Mouse (Mus musculus) limb, embryonic 15.5 days (tissue): ENCODE data around the gene Plpp3. TPM values are rescaled to one million over a fixed set of nuclear protein-coding genes. Genes with fewer than 3 reads are reported as not detected.

Experiments used
- ATAC-seq: fragments of 200-750 bp; cut with Nextera tagmentation; 2 replicates; pipeline ENCODE4 v1.8.0; 2017; ENCODE audit warnings: low read depth, moderate TSS enrichment; ENCODE audit not compliant: insufficient number of reproducible peaks, low FRiP score, low TSS enrichment
- H3K27ac ChIP-seq: fragments of 300-500 bp; sonication (generic); 2 replicates; pipeline ENCODE4 v1.5.1; 2015; ENCODE audit warnings: moderate library complexity, mild to moderate bottlenecking, inconsistent platforms
- H3K27me3 ChIP-seq: fragments of 300-500 bp; sonication (generic); 2 replicates; pipeline ENCODE4 v1.6.1; 2015; ENCODE audit warnings: inconsistent platforms
- H3K36me3 ChIP-seq: fragments of 300-500 bp; sonication (generic); 2 replicates; pipeline ENCODE4 v1.6.1; 2015; ENCODE audit warnings: inconsistent platforms
- H3K4me1 ChIP-seq: fragments of 300-500 bp; sonication (generic); 2 replicates; pipeline ENCODE4 v1.6.1; 2015; ENCODE audit warnings: inconsistent platforms
- H3K4me2 ChIP-seq: fragments of 300-500 bp; sonication (generic); 2 replicates; pipeline ENCODE4 v1.6.1; 2015; ENCODE audit warnings: mild to moderate bottlenecking, inconsistent platforms
- H3K4me3 ChIP-seq: fragments of 300-500 bp; sonication (generic); 2 replicates; pipeline ENCODE4 v1.5.1; 2015; ENCODE audit warnings: mild to moderate bottlenecking, inconsistent platforms
- H3K9ac ChIP-seq: fragments of 300-500 bp; sonication (generic); 2 replicates; pipeline ENCODE4 v1.6.1; 2015; ENCODE audit warnings: inconsistent platforms
- H3K9me3 ChIP-seq: fragments of 300-500 bp; sonication (generic); 2 replicates; pipeline ENCODE4 v1.6.1; 2016; ENCODE audit warnings: inconsistent platforms
- WGBS: fragments of 180-500 bp; shearing (Covaris S2); methylation state at CpG from one replicate; pipeline ENCODE4 v1.1.7; 2015; 5-methylcytosine and 5-hydroxymethylcytosine counted together
- polyA plus RNA-seq: library from polyadenylated mRNA; unstranded; fragments of >200 nt; fragmentation: Nextera tagmentation; extraction: Ambion mirVana; gene quantifications from 2 replicates; pipeline ENCODE4 v1.2.1, GENCODE M21; 2015

Gene Plpp3
- polyA plus RNA-seq, 1 experiment from 2014 or later: 143 TPM

GRCm38 (mm10) chr4:105225512-105225911 lies 68.4 kb downstream of the Plpp3 start:
- Histone ChIP-seq H3K4me3 (no peak overlapping the region), H3K27me3 (no peaks in the 10 kb centered on the region), H3K36me3 (peaks cover 94% of the 10 kb centered on the region), H3K27ac (no peak overlapping the region; the same call in 1 of the 2 replicates), H3K4me2 (no peak overlapping the region), H3K4me1 (0 out of 2 replicates have a peak, but pooled peaks cover 2% of the 10 kb centered on the region), H3K9me3 (no peaks in the 10 kb centered on the region), H3K9ac (no peak overlapping the region)
- 70% methylated on average over 2 of the region's 2 CpGs for WGBS
- no peak for ATAC-seq

- Histone ChIP-seq H3K36me3 (peaks cover 94% of the 10 kb centered on the region), H3K4me2 (no peak overlapping the region), H3K4me1 (0 out of 2 replicates have a peak, but pooled peaks cover 2% of the 10 kb centered on the region), H3K4me3 (no peak overlapping the region), H3K27me3 (no peaks in the 10 kb centered on the region), H3K27ac (no peak overlapping the region), H3K9ac (no peak overlapping the region), H3K9me3 (no peaks in the 10 kb centered on the region)
- no peak for ATAC-seq
- 70% methylated on average over 6 of the region's 6 CpGs for WGBS
Observed at GRCm38 (mm10) chr4:105226351-105226750, 69.2 kb downstream of the Plpp3 start.

- H3K27me3 ChIP-seq: no peaks in the 10 kb centered on the region
- 92% methylated on average over 8 of the region's 8 CpGs for WGBS
- no peak for ATAC-seq
- no peaks in the 10 kb centered on the region for H3K9me3 ChIP-seq
- no peak overlapping the region for H3K4me3 ChIP-seq
- peaks cover 73% of the 10 kb centered on the region for H3K36me3 ChIP-seq
- no peak overlapping the region for H3K4me2 ChIP-seq
- no peak overlapping the region for H3K9ac ChIP-seq
- H3K4me1 ChIP-seq: no peaks in the 10 kb centered on the region
- H3K27ac ChIP-seq: no peak overlapping the region
Observed at GRCm38 (mm10) chr4:105230127-105230526, 73.0 kb downstream of the Plpp3 start.

GRCm38 (mm10) chr4:105240233-105240632 lies 83.1 kb downstream of the Plpp3 start:
- 82% methylated on average over 7 of the region's 7 CpGs for WGBS
- Histone ChIP-seq H3K4me2 (no peak overlapping the region), H3K27ac (no peak overlapping the region)

GRCm38 (mm10) chr4:105244931-105245330 lies 87.8 kb downstream of the Plpp3 start:
- Histone ChIP-seq H3K4me1 (peaks cover 9% of the 10 kb centered on the region), H3K4me2 (peak overlapping the region; percentile 65; the same call in 1 of the 2 replicates), H3K9ac (no peak overlapping the region), H3K4me3 (no peak overlapping the region; the same call in 1 of the 2 replicates), H3K9me3 (no peaks in the 10 kb centered on the region), H3K27ac (no peak overlapping the region), H3K27me3 (no peaks in the 10 kb centered on the region), H3K36me3 (no peaks in the 10 kb centered on the region)
- no peak for ATAC-seq
- WGBS: 69% methylated on average over 10 of the region's 10 CpGs

More at GRCm38 (mm10) chr4:105240233-105240632, 83.1 kb downstream of the Plpp3 start:
- H3K9me3 ChIP-seq: no peaks in the 10 kb centered on the region
- H3K4me3 ChIP-seq: no peak overlapping the region
- no peak for ATAC-seq
- no peak overlapping the region for H3K9ac ChIP-seq
- no peaks in the 10 kb centered on the region for H3K36me3 ChIP-seq
- peaks cover 3% of the 10 kb centered on the region for H3K4me1 ChIP-seq
- H3K27me3 ChIP-seq: no peaks in the 10 kb centered on the region

- H3K27me3 ChIP-seq: no peaks in the 10 kb centered on the region
- H3K9ac ChIP-seq: peak overlapping the region; percentile 37; the same call in 1 of the 2 replicates
- peak overlapping the region; percentile 30 for H3K4me3 ChIP-seq
- no peaks in the 10 kb centered on the region for H3K36me3 ChIP-seq
- 0 out of 2 replicates have a peak, but pooled peaks have one; percentile 32 for ATAC-seq
- peak overlapping the region; percentile 65 for H3K4me2 ChIP-seq
- H3K9me3 ChIP-seq: no peaks in the 10 kb centered on the region
- peaks cover 9% of the 10 kb centered on the region for H3K4me1 ChIP-seq
- 4% methylated on average over 18 of the region's 18 CpGs for WGBS
- peak overlapping the region; percentile 35; the same call in 1 of the 2 replicates for H3K27ac ChIP-seq
Observed at GRCm38 (mm10) chr4:105245479-105245944, 88.4 kb downstream of the Plpp3 start.

GRCm38 (mm10) chr4:105246331-105246730 lies 89.2 kb downstream of the Plpp3 start:
- ATAC-seq: no peak
- no peak overlapping the region for H3K4me3 ChIP-seq
- whole genome bisulfite sequencing: 83% methylated on average over 7 of the region's 7 CpGs

GRCm38 (mm10) chr4:105248161-105248560 lies 91.0 kb downstream of the Plpp3 start:
- Histone ChIP-seq H3K4me3 (no peak overlapping the region), H3K27ac (no peak overlapping the region), H3K9me3 (no peaks in the 10 kb centered on the region), H3K4me2 (no peak overlapping the region), H3K27me3 (no peaks in the 10 kb centered on the region), H3K9ac (no peak overlapping the region), H3K36me3 (no peaks in the 10 kb centered on the region), H3K4me1 (peaks cover 9% of the 10 kb centered on the region)
- ATAC-seq: no peak
- WGBS: 58% methylated on average over 1 of the region's 1 CpGs

More at GRCm38 (mm10) chr4:105246331-105246730, 89.2 kb downstream of the Plpp3 start:
- no peaks in the 10 kb centered on the region for H3K9me3 ChIP-seq
- peaks cover 9% of the 10 kb centered on the region for H3K4me1 ChIP-seq
- H3K4me2 ChIP-seq: no peak overlapping the region
- no peak overlapping the region for H3K27ac ChIP-seq
- no peaks in the 10 kb centered on the region for H3K27me3 ChIP-seq
- H3K36me3 ChIP-seq: no peaks in the 10 kb centered on the region
- no peak overlapping the region for H3K9ac ChIP-seq

GRCm38 (mm10) chr4:105249283-105249682 lies 92.1 kb downstream of the Plpp3 start:
- no peak overlapping the region for H3K4me2 ChIP-seq
- H3K36me3 ChIP-seq: no peaks in the 10 kb centered on the region
- no peak overlapping the region for H3K27ac ChIP-seq
- H3K9me3 ChIP-seq: no peaks in the 10 kb centered on the region
- no peak overlapping the region for H3K4me3 ChIP-seq
- WGBS: 49% methylated on average over 4 of the region's 4 CpGs
- H3K4me1 ChIP-seq: peaks cover 9% of the 10 kb centered on the region
- no peak for ATAC-seq
- no peaks in the 10 kb centered on the region for H3K27me3 ChIP-seq
- no peak overlapping the region for H3K9ac ChIP-seq

GRCm38 (mm10) chr4:105250946-105251345 lies 93.8 kb downstream of the Plpp3 start:
- H3K4me3 ChIP-seq: no peak overlapping the region
- no peak overlapping the region for H3K9ac ChIP-seq
- no peak overlapping the region for H3K4me2 ChIP-seq

GRCm38 (mm10) chr4:105252044-105252443 lies 94.9 kb downstream of the Plpp3 start:
- no peak for ATAC-seq
- Histone ChIP-seq H3K4me1 (no peaks in the 10 kb centered on the region), H3K4me3 (no peak overlapping the region), H3K9me3 (no peaks in the 10 kb centered on the region), H3K27me3 (no peaks in the 10 kb centered on the region), H3K27ac (no peak overlapping the region), H3K4me2 (no peak overlapping the region), H3K36me3 (no peaks in the 10 kb centered on the region), H3K9ac (no peak overlapping the region)
- WGBS: 55% methylated on average over 3 of the region's 3 CpGs

More at GRCm38 (mm10) chr4:105250946-105251345, 93.8 kb downstream of the Plpp3 start:
- no peaks in the 10 kb centered on the region for H3K4me1 ChIP-seq
- WGBS: 79% methylated on average over 3 of the region's 3 CpGs
- no peaks in the 10 kb centered on the region for H3K36me3 ChIP-seq
- no peaks in the 10 kb centered on the region for H3K9me3 ChIP-seq
- no peak for ATAC-seq
- H3K27ac ChIP-seq: no peak overlapping the region
- no peaks in the 10 kb centered on the region for H3K27me3 ChIP-seq

- Histone ChIP-seq H3K36me3 (no peaks in the 10 kb centered on the region), H3K4me2 (no peak overlapping the region), H3K4me3 (no peak overlapping the region), H3K9ac (no peak overlapping the region), H3K27me3 (no peaks in the 10 kb centered on the region), H3K27ac (no peak overlapping the region), H3K9me3 (no peaks in the 10 kb centered on the region), H3K4me1 (no peaks in the 10 kb centered on the region)
- 48% methylated on average over 5 of the region's 5 CpGs for WGBS
- no peak for ATAC-seq
Observed at GRCm38 (mm10) chr4:105252571-105253200, 95.5 kb downstream of the Plpp3 start.
